Mouse (Mus musculus) cerebellum, adult 9-10 months (tissue): ENCODE measurements around the gene Jazf1.

Experiments used
- DNase-seq: peaks from one replicate; pipeline ENCODE4 v3.0.0; 2022

Gene Jazf1

GRCm38 (mm10) chr6:52843027-52843426, 225.4 kb downstream of the Jazf1 start:
- no peak for DNase-seq

- DNase-seq: no peak
These were observed 225.8 kb downstream of the Jazf1 start for GRCm38 (mm10) chr6:52842598-52842997.

- DNase-seq: no peak
These were observed 226.8 kb downstream of the Jazf1 start for GRCm38 (mm10) chr6:52841611-52842010.

- DNase-seq: no peak
These were observed 227.8 kb downstream of the Jazf1 start for GRCm38 (mm10) chr6:52840589-52841044.

GRCm38 (mm10) chr6:52838691-52839090, 229.7 kb downstream of the Jazf1 start:
- DNase-seq: peak; percentile 79

- no peak for DNase-seq
These were observed 230.6 kb downstream of the Jazf1 start for GRCm38 (mm10) chr6:52837792-52838191.

GRCm38 (mm10) chr6:52836201-52836950, 232.1 kb downstream of the Jazf1 start:
- DNase-seq: no peak

GRCm38 (mm10) chr6:52827752-52828277, 240.6 kb downstream of the Jazf1 start:
- DNase-seq: no peak

GRCm38 (mm10) chr6:52825535-52825934, 242.9 kb downstream of the Jazf1 start:
- DNase-seq: peak; percentile 42

- DNase-seq: peak; percentile 83
These were observed 243.4 kb downstream of the Jazf1 start for GRCm38 (mm10) chr6:52824977-52825482.

GRCm38 (mm10) chr6:52823064-52823463, 245.4 kb downstream of the Jazf1 start:
- DNase-seq: no peak

GRCm38 (mm10) chr6:52822625-52823024, 245.8 kb downstream of the Jazf1 start:
- no peak for DNase-seq

- no peak for DNase-seq
These were observed 249.1 kb downstream of the Jazf1 start for GRCm38 (mm10) chr6:52819353-52819752.

- no peak for DNase-seq
These were observed 250.4 kb downstream of the Jazf1 start for GRCm38 (mm10) chr6:52818041-52818440.

- no peak for DNase-seq
These were observed 251.1 kb downstream of the Jazf1 start for GRCm38 (mm10) chr6:52817203-52817874.

GRCm38 (mm10) chr6:52805237-52805856, 263.1 kb downstream of the Jazf1 start:
- DNase-seq: peak; percentile 34

- no peak for DNase-seq
These were observed 266.2 kb downstream of the Jazf1 start for GRCm38 (mm10) chr6:52802181-52802580.

GRCm38 (mm10) chr6:52797252-52797800, 271.1 kb downstream of the Jazf1 start:
- DNase-seq: no peak

GRCm38 (mm10) chr6:52796691-52797090, 271.7 kb downstream of the Jazf1 start:
- peak; percentile 27 for DNase-seq

GRCm38 (mm10) chr6:52796035-52796598, 272.3 kb downstream of the Jazf1 start:
- peak; percentile 11 for DNase-seq

- no peak for DNase-seq
These were observed 273.2 kb downstream of the Jazf1 start for GRCm38 (mm10) chr6:52795029-52795841.

- DNase-seq: no peak
These were observed 276.0 kb downstream of the Jazf1 start for GRCm38 (mm10) chr6:52792455-52792854.
